Mouse (Mus musculus) testis, adult 2 months (tissue): Measurements from ENCODE around the gene 2310022A10Rik.

Source experiments
- CTCF ChIP-seq: fragments of 200-500 bp; IDR thresholded peaks from 2 replicates; pipeline ENCODE4 v1.5.1; 2012; ENCODE audit warnings: low read depth, mild to moderate bottlenecking, inconsistent platforms, low read length, moderate library complexity; ENCODE audit not compliant: control insufficient read depth, insufficient read depth, insufficient replicate concordance
- POLR2A ChIP-seq: fragments of 200-500 bp; IDR thresholded peaks from 2 replicates; pipeline ENCODE4 v1.6.1; 2012; ENCODE audit warnings: low read depth, mild to moderate bottlenecking, inconsistent platforms, low read length, moderate library complexity; ENCODE audit not compliant: control insufficient read depth

DNA sequence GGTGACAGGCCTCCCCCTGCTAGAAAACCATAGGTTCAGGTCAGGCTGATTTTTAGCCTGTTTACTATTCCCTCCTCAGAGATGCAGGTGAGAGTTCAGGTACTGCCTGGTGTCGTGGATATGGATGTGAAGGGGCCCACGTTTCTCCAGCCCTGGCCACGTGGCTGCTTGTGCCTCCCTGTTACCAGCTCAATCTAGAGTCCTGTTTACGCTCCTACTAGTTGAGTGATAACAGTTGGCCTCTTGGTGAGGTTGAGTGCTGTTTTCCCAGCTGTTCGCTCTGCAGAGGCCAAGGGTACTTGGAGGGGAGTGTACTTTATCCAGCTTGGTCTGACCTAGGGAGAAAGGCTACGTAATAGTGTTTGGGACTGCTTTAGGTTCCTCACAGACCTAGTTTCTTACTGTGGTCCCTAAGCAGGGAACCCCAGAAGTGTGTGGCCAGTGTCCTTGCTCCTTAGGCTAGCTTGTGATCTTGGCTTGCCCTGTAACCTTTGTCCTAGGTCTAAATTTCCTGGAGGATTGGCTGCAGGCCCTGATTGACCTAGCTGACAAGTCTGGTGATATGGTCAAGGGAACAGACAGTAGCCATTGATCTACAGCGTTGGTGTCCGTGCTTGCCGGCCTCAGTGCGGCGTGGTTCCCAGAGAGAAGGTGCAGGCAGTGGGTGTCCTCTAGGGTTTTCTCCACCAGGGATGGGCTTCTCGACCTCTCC is 40.1 kb downstream of the 2310022A10Rik start:
- TF ChIP-seq CTCF (no peak), POLR2A (no peak)
